Mouse (Mus musculus) liver, adult (tissue): ENCODE data around the gene Ski.
A peak's percentile ranks its signal among the peaks of the same experiment; 100 is the strongest.

Experiments
- GATA4 ChIP-seq: IDR thresholded peaks from 2 replicates; pipeline ENCODE4 v1.6.1; 2014; ENCODE audit warnings: mild to moderate bottlenecking, low read length; ENCODE audit not compliant: insufficient replicate concordance

Ski gene

GRCm38 (mm10) chr4:155154986-155155385, 67.4 kb downstream of the Ski start:
- TF ChIP-seq GATA4 = no peak

GRCm38 (mm10) chr4:155153389-155154072, 68.9 kb downstream of the Ski start:
- TF ChIP-seq GATA4 = no peak

- TF ChIP-seq GATA4 = no peak
Measured at GRCm38 (mm10) chr4:155152476-155152875, 69.9 kb downstream of the Ski start.

DNA sequence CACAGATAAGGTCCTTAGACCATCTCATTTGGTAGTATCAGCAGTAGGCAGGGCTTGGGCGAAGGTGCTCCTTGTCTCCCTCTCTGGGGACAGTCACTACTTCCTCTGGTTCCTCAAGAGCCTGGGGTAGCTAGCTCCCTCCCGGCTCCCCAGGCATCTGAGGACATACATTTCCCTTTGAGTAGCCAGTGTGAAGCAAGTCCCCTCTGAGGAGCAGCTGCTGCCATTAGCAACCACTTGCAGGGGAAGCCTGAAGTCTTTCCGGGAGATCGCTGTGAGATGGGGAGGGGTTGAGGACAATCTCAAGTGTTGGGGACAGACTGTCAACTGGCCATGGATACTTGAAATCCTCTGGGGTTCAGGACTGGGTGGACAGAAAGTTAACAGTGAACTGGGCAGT, 70.5 kb downstream of the Ski start:
- TF ChIP-seq GATA4 = no peak

DNA sequence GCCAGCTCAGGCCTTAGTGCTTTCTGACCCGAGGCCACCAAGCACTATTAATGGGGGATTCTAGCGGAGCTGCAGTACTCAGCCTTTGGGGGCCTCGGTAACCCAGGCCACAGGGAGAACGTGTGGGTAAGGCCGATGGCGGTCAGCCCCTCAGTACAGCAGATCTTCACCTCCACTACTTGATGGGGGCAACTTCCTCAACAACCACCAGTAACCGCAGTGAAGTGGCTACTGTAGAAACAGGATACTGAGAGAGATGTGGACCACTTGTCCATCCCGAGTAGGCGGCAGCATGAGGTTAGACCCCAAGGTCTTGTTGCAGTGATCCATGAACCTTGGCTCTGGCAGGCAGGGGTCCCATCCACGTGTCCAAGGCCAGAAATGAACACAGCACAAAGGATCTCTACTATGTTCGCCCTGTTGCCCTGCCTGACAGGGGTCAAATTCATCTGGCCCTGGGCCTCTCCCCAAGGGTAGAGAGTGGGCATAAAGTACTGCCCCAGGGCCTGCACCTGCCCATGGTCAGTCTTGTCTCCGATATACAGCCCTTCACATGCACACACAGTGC, 71.1 kb downstream of the Ski start:
- TF ChIP-seq GATA4 = no peak

- peak; percentile 54; the same call in 1 of the 2 replicates for TF ChIP-seq GATA4
Measured at GRCm38 (mm10) chr4:155150276-155151113, 71.9 kb downstream of the Ski start.

DNA sequence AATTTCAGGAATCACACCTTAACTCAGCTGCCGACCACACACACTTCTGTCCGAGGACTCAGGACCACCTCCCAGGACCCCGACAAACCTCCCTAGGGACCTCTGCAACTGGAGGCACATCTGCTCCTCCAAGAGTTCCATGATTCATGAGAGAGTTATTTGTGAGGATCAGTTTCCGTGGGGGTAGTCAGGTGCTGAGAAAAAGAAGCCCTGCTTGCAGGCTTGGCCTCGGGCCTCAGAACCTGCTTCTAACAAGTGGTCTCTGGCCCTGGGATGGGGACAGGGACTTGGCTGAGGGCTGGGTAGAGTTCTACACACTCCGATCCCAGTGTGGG, 72.5 kb downstream of the Ski start:
- TF ChIP-seq GATA4 = no peak

DNA sequence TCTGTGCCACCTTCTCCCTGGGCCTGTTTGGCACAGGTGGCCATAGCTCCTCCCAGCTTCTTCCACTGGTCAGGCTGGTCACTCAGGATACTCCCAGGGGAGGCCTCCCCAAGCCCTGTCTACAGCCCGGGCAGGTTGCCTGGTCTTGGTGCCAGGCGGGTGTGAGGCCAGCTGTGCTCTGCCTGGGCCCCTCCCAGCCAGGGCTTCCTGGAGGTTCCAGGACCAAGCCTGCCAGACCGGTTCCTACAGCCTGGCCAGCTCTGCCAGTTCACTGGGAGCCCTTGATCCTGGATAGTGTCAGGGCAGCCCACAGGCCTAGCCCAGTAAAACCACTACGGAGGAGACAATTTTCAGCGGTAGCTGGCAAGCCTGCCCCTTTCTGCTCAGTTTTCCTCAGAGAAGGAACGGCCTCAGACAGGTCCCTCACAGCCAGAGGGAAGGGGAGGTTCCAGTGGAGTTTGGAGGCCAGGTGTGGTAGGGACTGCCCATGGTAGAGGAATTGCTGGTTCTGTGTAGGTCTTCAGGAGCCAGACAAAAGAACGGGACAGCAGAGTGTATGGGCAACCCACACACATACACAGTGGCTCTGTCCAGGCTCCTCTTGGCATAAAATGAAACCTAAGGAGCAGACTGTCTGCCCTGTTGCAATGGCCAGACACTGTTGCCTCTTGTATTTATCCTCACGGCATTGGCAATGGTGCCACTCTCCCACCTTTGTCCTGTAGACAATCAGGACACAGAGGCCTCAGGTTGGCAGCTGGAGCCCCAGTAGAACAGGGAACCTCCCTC, 73.3 kb downstream of the Ski start:
- no peak for TF ChIP-seq GATA4

- no peak for TF ChIP-seq GATA4
Measured at GRCm38 (mm10) chr4:155148453-155148852, 73.9 kb downstream of the Ski start.

DNA sequence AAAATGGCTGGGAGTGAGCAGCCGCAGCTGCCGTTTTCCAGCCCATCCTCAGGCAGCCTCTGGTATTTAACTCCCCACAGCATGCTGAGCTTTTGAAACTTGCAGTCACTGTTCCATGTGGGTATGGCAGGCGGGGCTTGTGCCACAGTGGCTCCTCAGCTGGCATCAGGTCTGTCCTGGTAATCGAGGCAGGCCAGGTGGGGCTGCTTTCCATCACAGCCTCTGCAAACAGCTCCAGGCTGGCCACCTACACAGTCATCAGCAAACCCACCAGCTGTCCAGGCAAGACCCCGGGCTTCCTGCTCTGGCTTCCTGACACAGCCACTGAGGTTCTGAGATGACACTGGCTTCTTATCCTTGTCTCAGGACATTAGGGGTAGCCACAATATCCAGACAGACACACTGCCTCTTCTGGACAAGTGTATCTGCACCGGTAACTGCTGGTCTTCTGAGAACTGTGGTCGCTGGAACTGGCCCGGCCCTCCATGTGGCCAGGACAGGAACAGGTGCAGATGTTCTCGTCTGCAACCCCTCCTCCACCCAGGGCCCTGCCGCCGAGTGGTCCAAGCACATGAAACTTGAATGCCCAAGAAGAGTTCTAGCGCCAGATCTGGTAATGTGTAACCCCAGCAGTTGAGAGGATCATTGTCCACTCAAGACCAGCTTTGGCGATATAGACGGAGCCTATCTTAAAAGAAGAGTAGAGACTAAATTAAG, 76.1 kb downstream of the Ski start:
- no peak for TF ChIP-seq GATA4

- TF ChIP-seq GATA4 = no peak
Measured at GRCm38 (mm10) chr4:155144548-155145180, 77.7 kb downstream of the Ski start.

DNA sequence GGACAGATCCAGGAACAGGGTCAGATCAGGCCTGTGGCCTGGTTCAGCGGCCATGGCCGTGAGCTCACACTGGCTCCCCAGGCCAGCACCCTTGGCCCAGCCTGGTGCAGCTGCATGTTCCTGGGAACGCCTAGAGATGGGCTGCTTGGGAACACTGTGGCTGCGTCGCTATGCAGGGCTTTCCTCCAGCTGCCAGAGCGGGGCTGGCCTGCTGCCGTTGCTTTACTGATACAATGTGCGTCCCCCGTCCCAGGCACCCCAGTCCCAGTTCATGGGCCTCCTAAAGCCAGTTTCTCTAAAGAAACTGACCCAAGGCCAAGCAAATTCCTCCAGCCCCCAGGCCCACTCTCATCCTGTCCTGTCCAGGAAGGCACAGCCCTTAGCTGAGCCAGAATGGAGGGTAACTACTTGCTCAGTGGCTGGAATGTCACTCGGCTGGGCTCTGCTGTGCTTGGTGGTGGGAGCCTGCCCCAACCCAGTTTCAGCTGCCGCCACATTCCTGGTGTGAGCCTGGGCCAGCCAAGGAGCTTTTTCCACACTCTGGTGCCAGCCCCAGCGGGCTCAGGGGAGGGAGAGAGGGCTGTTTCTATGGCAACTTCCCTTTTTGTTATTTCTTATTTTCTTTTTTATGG, 78.4 kb downstream of the Ski start:
- TF ChIP-seq GATA4 = no peak

DNA sequence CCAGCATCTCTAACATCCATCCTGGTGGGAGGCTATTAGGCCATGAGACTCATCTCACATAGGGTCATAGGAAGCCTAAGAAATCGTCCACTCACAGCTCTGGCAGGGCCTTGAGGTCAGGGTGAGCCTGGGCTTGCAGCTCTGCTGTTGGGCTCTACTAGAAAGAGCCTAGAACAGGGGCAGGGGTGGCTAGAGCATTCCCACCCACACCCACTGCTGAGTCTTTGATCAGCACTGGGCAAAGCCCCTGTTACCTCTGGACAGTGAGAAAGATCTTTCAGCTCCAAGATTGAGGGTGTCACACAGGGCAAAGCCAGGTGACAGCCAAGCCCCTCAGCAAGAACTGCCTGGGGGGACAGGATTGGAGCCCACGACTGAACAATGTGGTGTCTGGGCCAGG, 79.0 kb downstream of the Ski start:
- no peak for TF ChIP-seq GATA4

- TF ChIP-seq GATA4 = no peak
Measured at GRCm38 (mm10) chr4:155142836-155143235, 79.6 kb downstream of the Ski start.

DNA sequence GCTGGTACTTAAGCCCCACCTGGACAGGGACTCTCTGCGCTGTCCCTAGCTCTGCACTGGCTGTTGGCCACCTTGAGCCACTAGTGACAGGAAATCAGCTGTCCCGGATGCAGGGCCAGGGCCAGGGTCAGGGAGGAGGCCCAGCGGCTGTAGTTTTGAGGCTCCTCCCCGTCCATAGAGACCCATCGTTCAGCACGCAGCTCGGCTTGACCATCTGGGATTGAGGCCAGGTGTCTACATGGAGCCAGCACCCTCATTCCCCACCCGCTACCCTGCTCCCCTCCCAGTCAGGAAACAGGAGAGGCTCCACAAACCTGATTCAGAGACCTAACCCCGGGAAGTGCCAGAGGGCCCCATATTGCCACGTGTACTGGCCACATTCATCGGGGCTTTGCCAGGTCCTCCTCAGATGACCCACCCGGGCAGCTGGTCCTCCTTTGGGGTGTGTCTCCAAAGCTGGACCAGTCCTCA, 81.6 kb downstream of the Ski start:
- no peak for TF ChIP-seq GATA4
